In the genomic region with DNA sequence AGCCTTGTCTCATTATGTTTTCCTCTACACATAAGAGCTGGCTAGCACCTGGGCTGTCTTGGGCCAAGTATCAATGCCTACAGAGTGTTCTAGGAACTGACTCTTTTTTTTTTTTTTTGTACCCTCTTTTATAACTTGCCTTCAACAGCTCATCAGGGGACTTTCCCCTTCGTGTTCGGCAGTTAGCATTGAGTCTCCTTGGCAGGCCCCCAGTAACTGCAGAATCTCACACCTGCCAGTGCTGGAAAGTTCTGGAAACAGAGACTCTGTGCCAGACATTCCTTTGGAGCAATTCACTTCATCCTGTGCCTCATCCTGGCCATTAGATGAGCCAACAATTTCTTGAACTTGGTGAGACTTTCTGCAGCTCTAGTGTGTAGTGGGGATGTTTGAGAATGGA, we compare ENCODE assay signal across 9 mouse cellular contexts.
DNase-seq lines count a peak whose midpoint lies in the region; ATAC-seq and TF ChIP-seq lines count a peak whose summit lies in the region.
"Had no signal": no experiment of that assay in that cellular context is flagged by ENCODE, and none has a peak within 500 bp of the region (broad histone marks: within the 10 kb centered on the region; RNA-seq: fewer than 3 reads in every experiment).

No protein-coding gene starts in this region.

- peak; percentile 56 to 59 for DNase-seq in lung, adult 18-20 months
- no peak for DNase-seq in lung, adult 2 months
- DNase-seq in gastrocnemius, postnatal 10 days = peak; percentile 65
- peak; percentile 90 for DNase-seq in heart, postnatal 4 days
- peak; percentile 54 for DNase-seq in testis, postnatal 14 days (ENCODE audit: low spot score)
- DNase-seq in frontal cortex, postnatal 14 days (ENCODE audit: low spot score in 2 of 2) = no peak
- DNase-seq: embryo, embryonic 11 days had no signal

- no peak for TF ChIP-seq POLR2A in lung, adult 2 months (IDR thresholded peaks at IDR 0.05; ENCODE audit: borderline replicate concordance, extremely low read depth, low read depth, low read length)

- no peak for ATAC-seq in hindbrain, embryonic 13.5 days (ENCODE audit: low FRiP score)
- ATAC-seq in megakaryocyte-erythroid progenitor cell, adult 5-6 weeks (replicated peaks; ENCODE audit: low FRiP score, low TSS enrichment, poor library complexity, severe bottlenecking) = no peak

- H3K36me3 ChIP-seq in hindbrain, embryonic 13.5 days = no peaks in the 10 kb centered on the region

- H3K9ac ChIP-seq in hindbrain, embryonic 13.5 days = no peak overlapping the region

- 18% methylated on average over 2 of the region's 2 CpGs for WGBS in lung, adult 2 months
- 64% methylated on average over 2 of the region's 2 CpGs for WGBS in hindbrain, embryonic 13.5 days

- TF ChIP-seq CTCF in lung, adult 2 months (IDR thresholded peaks at IDR 0.05; ENCODE audit: insufficient read depth, low read length) = no peak

- peaks cover 4% of the 10 kb centered on the region for H3K4me1 ChIP-seq in lung, adult 2 months (ENCODE audit: control insufficient read depth, insufficient read depth, low read length)
- H3K4me1 ChIP-seq in hindbrain, embryonic 13.5 days (replicated peaks) = peaks cover 7% of the 10 kb centered on the region

- no peak overlapping the region for H3K4me3 ChIP-seq in lung, adult 2 months (replicated peaks; ENCODE audit: extremely low read depth, low read depth, low read length)
- no peak overlapping the region for H3K4me3 ChIP-seq in hindbrain, embryonic 13.5 days

- no peaks in the 10 kb centered on the region for H3K27me3 ChIP-seq in hindbrain, embryonic 13.5 days

- no peak overlapping the region for H3K4me2 ChIP-seq in hindbrain, embryonic 13.5 days

- no peaks in the 10 kb centered on the region for H3K9me3 ChIP-seq in hindbrain, embryonic 13.5 days

- H3K27ac ChIP-seq in hindbrain, embryonic 13.5 days = no peak overlapping the region

Comparison
In these comparisons a context has a peak if more than half of its experiments do, and no peak if none do; other contexts are left out.
1. DNase-seq: peak in lung, adult 18-20 months (2 of 2), gastrocnemius, postnatal 10 days (single experiment), heart, postnatal 4 days (single experiment) and testis, postnatal 14 days (single experiment); none in lung, adult 2 months (single experiment) and frontal cortex, postnatal 14 days (0 of 2).